15 mouse cellular contexts compared by ENCODE assay signal in genomic region chr1:100101017-100101416, GRCm38 (mm10).
"Had no signal": no experiment of that assay in that cellular context is flagged by ENCODE, and none has a peak within 500 bp of the region (broad histone marks: within the 10 kb centered on the region; RNA-seq: fewer than 3 reads in every experiment).

No protein-coding gene starts in this region.

- H3K27me3 ChIP-seq: liver, embryonic 13.5 days; midbrain, embryonic 13.5 days; neural tube, embryonic 13.5 days had no signal

- H3K4me1 ChIP-seq: liver, embryonic 13.5 days; midbrain, embryonic 13.5 days; neural tube, embryonic 13.5 days had no signal

- H3K9me3 ChIP-seq: liver, embryonic 13.5 days; midbrain, embryonic 13.5 days; neural tube, embryonic 13.5 days had no signal

- ATAC-seq: lung, postnatal 0 days; midbrain, embryonic 13.5 days; midbrain, embryonic 16.5 days had no signal

- H3K4me2 ChIP-seq: liver, embryonic 13.5 days; lung, embryonic 14.5 days; midbrain, embryonic 13.5 days; neural tube, embryonic 13.5 days had no signal

- H3K4me3 ChIP-seq: layer of hippocampus, adult 2 months; liver, embryonic 13.5 days; midbrain, embryonic 13.5 days; myocyte; neural tube, embryonic 13.5 days had no signal

- H3K36me3 ChIP-seq: liver, embryonic 13.5 days; midbrain, embryonic 13.5 days; neural tube, embryonic 13.5 days had no signal

- H3K9ac ChIP-seq: liver, embryonic 13.5 days; lung, embryonic 14.5 days; midbrain, embryonic 13.5 days; neural tube, embryonic 13.5 days had no signal

- H3K27ac ChIP-seq: kidney, postnatal 0 days; layer of hippocampus, adult 2 months; liver, embryonic 13.5 days; macrophage; midbrain, embryonic 13.5 days; neural tube, embryonic 13.5 days had no signal

- DNase-seq: kidney, adult 2 months; kidney, postnatal 25 days; layer of hippocampus, adult 9-11 months; liver, embryonic 13.5 days; lung, embryonic 14.5 days; thymus, adult 18-20 months; thymus, postnatal 36 days had no signal
